Mouse (Mus musculus): ENCODE data around the gene Card9. TPM values are rescaled to one million over a fixed set of nuclear protein-coding genes. Genes with fewer than 3 reads are reported as not detected.

Card9 gene
- polyA plus RNA-seq, 1 experiment, result 4.5 TPM

DNA sequence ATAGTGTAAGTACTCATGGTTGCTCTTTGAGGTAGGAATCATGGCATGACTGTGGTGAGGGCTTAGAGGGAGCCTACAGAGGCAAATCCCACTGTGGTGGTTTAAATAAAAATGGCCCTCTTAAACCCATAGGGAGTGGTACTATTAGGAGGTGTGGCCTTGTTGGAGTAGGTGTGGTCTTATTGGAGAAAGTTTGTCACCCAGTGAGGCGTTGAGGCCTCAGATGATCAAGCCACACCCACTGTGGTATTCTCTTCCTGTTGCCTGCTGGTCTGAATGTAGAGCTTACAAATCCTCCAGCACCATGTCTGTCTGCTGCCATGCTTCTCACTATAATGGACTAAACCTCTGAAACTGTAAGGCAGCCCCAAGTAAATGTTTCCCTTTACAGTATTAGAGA lies 56.0 kb downstream of the Card9 start:
- TF ChIP-seq POLR2A (IDR thresholded peaks at IDR 0.05; ENCODE audit: low read depth, low read length) (no peak), CTCF (IDR thresholded peaks at IDR 0.05; ENCODE audit: extremely low read depth, insufficient read length, insufficient replicate concordance, low read depth, low read length) (no peak)
- Histone ChIP-seq H3K27ac (ENCODE audit: insufficient read depth, low read depth, low read length) (no peak overlapping the region), H3K4me3 (ENCODE audit: low read depth, low read length) (no peak overlapping the region), H3K27me3 (ENCODE audit: control insufficient read depth, insufficient read depth, low read length) (no peaks in the 10 kb centered on the region), H3K36me3 (ENCODE audit: control insufficient read depth, insufficient read depth, low read length) (no peaks in the 10 kb centered on the region), H3K4me1 (ENCODE audit: control insufficient read depth, insufficient read depth, insufficient read length, low read length) (no peaks in the 10 kb centered on the region)
- 63% methylated on average over 1 of the region's 1 CpGs for WGBS

Other genes with a start within 250 kb of the Card9 start
- 45.4 and 51.2 TPM in 2 replicates for gene Nacc2, start 237.7 kb downstream of the Card9 start, polyA plus RNA-seq (2012; rRNA removed)
- 0.13 TPM in 1 of 2 replicates, not detected in the other for gene Lhx3, start 152.6 kb downstream of the Card9 start, polyA plus RNA-seq (2012; rRNA removed)
- gene Qsox2, start 123.4 kb downstream of the Card9 start, polyA plus RNA-seq (2012; rRNA removed), result 10.9 TPM in 2 replicates
- gene Ccdc187, start 66.4 kb downstream of the Card9 start, polyA plus RNA-seq (2012; rRNA removed), result 0.34 and 0.36 TPM in 2 replicates
- 7.1 and 8.1 TPM in 2 replicates for gene Gpsm1, start 45.4 kb downstream of the Card9 start, polyA plus RNA-seq (2012; rRNA removed)
- gene Dnlz, start 8.8 kb downstream of the Card9 start, polyA plus RNA-seq (2012; rRNA removed), result 12.6 and 23.7 TPM in 2 replicates
- gene Snapc4, start 19.7 kb upstream of the Card9 start, polyA plus RNA-seq (2012; rRNA removed), result 14.0 and 20.4 TPM in 2 replicates
- 31.3 and 60.0 TPM in 2 replicates for gene Entr1, start 28.4 kb upstream of the Card9 start, polyA plus RNA-seq (2012; rRNA removed)
- gene Pmpca, start 28.4 kb upstream of the Card9 start, polyA plus RNA-seq (2012; rRNA removed), result 12.0 and 17.7 TPM in 2 replicates
- gene Inpp5e, start 48.3 kb upstream of the Card9 start, polyA plus RNA-seq (2012; rRNA removed), result 9.0 and 17.4 TPM in 2 replicates
- gene Sec16a, start 84.3 kb upstream of the Card9 start, polyA plus RNA-seq (2012; rRNA removed), result 72.4 and 105 TPM in 2 replicates
- 19.6 and 21.6 TPM in 2 replicates for gene Notch1, start 155.7 kb upstream of the Card9 start, polyA plus RNA-seq (2012; rRNA removed)
- gene Egfl7, start 219.1 kb upstream of the Card9 start, polyA plus RNA-seq (2012; rRNA removed), result 61.1 and 96.8 TPM in 2 replicates
- gene Gm20532, start 225.7 kb upstream of the Card9 start, polyA plus RNA-seq (2012; rRNA removed), result not detected in 2 replicates
- gene Agpat2, start 243.5 kb upstream of the Card9 start, polyA plus RNA-seq (2012; rRNA removed), result 288 and 515 TPM in 2 replicates

Measured in small intestine, adult 2 months (tissue).